Mouse (Mus musculus) ES-E14 (cell line): ENCODE data around the gene Zswim7.

Experiments used
- CHD2 ChIP-seq: IDR thresholded peaks from 2 replicates; pipeline ENCODE4 v1.6.1; 2014; ENCODE audit warnings: mild to moderate bottlenecking, low read depth, low read length, inconsistent platforms
- MAFK ChIP-seq: IDR thresholded peaks from 2 replicates; pipeline ENCODE4 v1.6.1; 2014; ENCODE audit warnings: mild to moderate bottlenecking, low read depth, low read length, inconsistent platforms; ENCODE audit not compliant: insufficient read depth
- ZC3H11A ChIP-seq: IDR thresholded peaks from 2 replicates; pipeline ENCODE4 v1.6.1; 2012; ENCODE audit warnings: low read depth, mild to moderate bottlenecking, inconsistent platforms, low read length, borderline replicate concordance

DNA sequence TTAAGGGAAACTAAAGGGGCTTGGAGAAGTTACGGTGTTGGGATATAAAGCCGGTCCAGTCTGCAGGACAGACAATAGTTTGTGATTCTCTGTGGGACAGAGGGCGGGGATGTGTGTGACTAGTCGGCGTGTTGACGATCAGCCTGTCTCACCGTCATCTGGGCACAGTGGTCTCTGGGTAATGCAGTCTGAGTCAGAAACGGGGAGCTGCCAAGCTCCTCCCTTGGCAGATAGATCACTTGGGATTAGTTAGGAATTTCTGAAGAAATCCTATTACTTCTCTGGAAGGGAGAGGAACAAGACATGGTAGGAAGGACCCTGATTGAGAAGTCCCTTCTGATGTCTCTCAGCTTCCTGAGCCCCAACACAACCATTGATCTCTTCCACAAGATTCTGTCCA lies 37.3 kb downstream of the Zswim7 start:
- no peak for TF ChIP-seq ZC3H11A
- no peak for TF ChIP-seq CHD2
- no peak for TF ChIP-seq MAFK
